Mouse (Mus musculus) intestine, embryonic 14.5 days (tissue): ENCODE measurements around the gene Tekt1. TPM values are rescaled to one million over a fixed set of nuclear protein-coding genes. Genes with fewer than 3 reads are reported as not detected.
A peak's percentile ranks its signal among the peaks of the same experiment; 100 is the strongest.

Experiments
- ATAC-seq: fragments of 200-750 bp; cut with Nextera tagmentation; replicated peaks from 2 replicates; pipeline ENCODE4 v1.8.0; 2017; ENCODE audit warnings: low read depth, moderate number of reproducible peaks, moderate TSS enrichment, moderate library complexity; ENCODE audit not compliant: low FRiP score, low TSS enrichment
- DNase-seq: peaks from one replicate; pipeline ENCODE4 v3.0.0-alpha.2; 2018; ENCODE audit warnings: low spot score
- H3K27ac ChIP-seq: fragments of 300-500 bp; sonication (generic); 2 replicates; pipeline ENCODE4 v1.5.1; 2014; ENCODE audit warnings: low read depth, mild to moderate bottlenecking, control low read depth
- H3K27me3 ChIP-seq: fragments of 300-500 bp; sonication (generic); replicated peaks from 2 replicates; pipeline ENCODE4 v1.6.1; 2014; ENCODE audit warnings: low read length, control low read depth; ENCODE audit not compliant: control insufficient read depth, insufficient read depth
- H3K36me3 ChIP-seq: fragments of 300-500 bp; sonication (generic); 2 replicates; pipeline ENCODE4 v1.6.1; 2014; ENCODE audit warnings: low read length, control low read depth; ENCODE audit not compliant: control insufficient read depth, insufficient read depth
- H3K4me1 ChIP-seq: fragments of 300-500 bp; sonication (generic); replicated peaks from 2 replicates; pipeline ENCODE4 v1.6.1; 2014; ENCODE audit warnings: low read length, control low read depth, mixed read lengths; ENCODE audit not compliant: control insufficient read depth, insufficient read depth
- H3K4me2 ChIP-seq: fragments of 300-500 bp; sonication (generic); 2 replicates; pipeline ENCODE4 v1.6.1; 2014; ENCODE audit warnings: low read length
- H3K4me3 ChIP-seq: fragments of 300-500 bp; sonication (generic); 2 replicates; pipeline ENCODE4 v1.5.1; 2014; ENCODE audit warnings: low read depth, low read length, control low read depth, mixed read lengths
- H3K9ac ChIP-seq: fragments of 300-500 bp; sonication (generic); 2 replicates; pipeline ENCODE4 v1.6.1; 2014; ENCODE audit warnings: mild to moderate bottlenecking, low read length
- H3K9me3 ChIP-seq: fragments of 300-500 bp; sonication (generic); 2 replicates; pipeline ENCODE4 v1.6.1; 2016; ENCODE audit warnings: low read length, control low read depth; ENCODE audit not compliant: control insufficient read depth
- WGBS: fragments of 180-500 bp; shearing (Covaris S2); extraction: QIAGEN DNeasy Blood & Tissue Kit; methylation state at CpG from one replicate; pipeline ENCODE4 v1.1.7; 2014; 5-methylcytosine and 5-hydroxymethylcytosine counted together
- polyA plus RNA-seq: library from polyadenylated mRNA; unstranded; fragments of >200 nt; fragmentation: Nextera tagmentation; extraction: Ambion mirVana; gene quantifications from 2 replicates; pipeline ENCODE4 v1.2.1, GENCODE M21; 2014

Tekt1 gene
- polyA plus RNA-seq, 1 experiment from 2014 or later = 0.58 TPM

DNA sequence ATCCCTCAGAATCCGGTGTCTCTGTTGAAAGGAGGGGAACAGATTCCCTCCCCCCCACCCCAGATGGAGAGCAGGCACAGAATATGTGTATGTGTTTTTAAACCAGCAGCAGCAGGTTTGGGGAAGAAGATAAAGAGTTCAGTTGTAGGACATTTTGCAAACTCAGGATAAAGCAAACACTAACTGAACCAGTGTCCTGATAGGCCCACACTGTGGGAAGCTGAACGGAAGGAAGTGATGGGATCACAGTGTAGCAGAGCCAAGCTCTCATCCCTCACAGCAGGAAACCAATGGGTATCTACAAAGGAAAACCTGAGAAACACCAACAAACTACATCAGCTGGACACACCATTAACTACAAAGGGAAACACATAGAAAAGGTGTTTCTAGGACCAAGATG lies 14.3 kb upstream of the Tekt1 start:
- WGBS = 72% methylated on average over 2 of the region's 2 CpGs
- H3K9me3 ChIP-seq = no peaks in the 10 kb centered on the region
- H3K4me3 ChIP-seq = no peak overlapping the region
- no peak overlapping the region for H3K4me2 ChIP-seq
- ATAC-seq (no peak), DNase-seq (no peak)
- H3K9ac ChIP-seq = no peak overlapping the region
- no peaks in the 10 kb centered on the region for H3K27me3 ChIP-seq
- no peaks in the 10 kb centered on the region for H3K36me3 ChIP-seq
- H3K4me1 ChIP-seq = no peaks in the 10 kb centered on the region
- H3K27ac ChIP-seq = no peak overlapping the region

DNA sequence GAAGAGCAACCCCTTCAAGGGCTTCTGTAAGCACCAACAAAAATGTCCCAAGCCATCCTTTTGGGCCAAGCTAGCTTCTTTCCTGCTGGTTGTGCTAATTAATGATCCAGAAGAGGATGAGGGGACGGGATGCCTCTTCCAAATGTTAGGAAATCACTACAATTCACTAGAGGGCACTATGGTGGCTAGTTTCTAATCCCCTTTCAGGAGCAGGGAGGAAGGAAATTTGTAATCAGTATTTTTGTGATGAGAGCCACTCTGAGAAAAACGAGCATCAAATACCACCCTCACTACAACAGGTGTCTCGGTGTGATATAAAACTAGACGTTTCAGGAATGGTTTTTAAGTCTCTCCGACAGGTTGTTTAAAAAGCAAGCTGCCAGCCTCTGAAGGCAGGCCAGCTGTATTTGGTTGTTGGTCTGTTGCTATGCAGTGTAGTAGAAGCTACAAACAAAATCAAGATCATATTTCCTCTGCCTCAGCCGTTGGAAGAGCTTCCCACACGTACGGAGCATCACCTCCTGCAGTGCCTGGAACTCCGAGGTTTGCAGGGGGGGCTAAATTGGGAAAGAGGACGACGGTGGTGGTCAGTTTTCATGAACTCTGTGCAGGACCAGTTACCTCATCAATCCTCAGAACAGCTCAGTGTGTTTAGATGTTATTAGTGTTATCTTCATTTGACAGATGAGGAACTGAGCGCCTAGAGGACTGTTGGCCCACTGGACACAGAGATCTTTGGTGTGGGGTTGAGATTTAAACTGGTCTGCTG lies 7.8 kb upstream of the Tekt1 start:
- DNase-seq (no peak), ATAC-seq (no peak)
- Histone ChIP-seq H3K4me3 (no peak overlapping the region), H3K36me3 (no peaks in the 10 kb centered on the region), H3K9me3 (no peaks in the 10 kb centered on the region), H3K9ac (no peak overlapping the region), H3K4me2 (no peak overlapping the region), H3K27ac (no peak overlapping the region), H3K4me1 (no peaks in the 10 kb centered on the region), H3K27me3 (no peaks in the 10 kb centered on the region)
- 14% methylated on average over 12 of the region's 12 CpGs for WGBS

DNA sequence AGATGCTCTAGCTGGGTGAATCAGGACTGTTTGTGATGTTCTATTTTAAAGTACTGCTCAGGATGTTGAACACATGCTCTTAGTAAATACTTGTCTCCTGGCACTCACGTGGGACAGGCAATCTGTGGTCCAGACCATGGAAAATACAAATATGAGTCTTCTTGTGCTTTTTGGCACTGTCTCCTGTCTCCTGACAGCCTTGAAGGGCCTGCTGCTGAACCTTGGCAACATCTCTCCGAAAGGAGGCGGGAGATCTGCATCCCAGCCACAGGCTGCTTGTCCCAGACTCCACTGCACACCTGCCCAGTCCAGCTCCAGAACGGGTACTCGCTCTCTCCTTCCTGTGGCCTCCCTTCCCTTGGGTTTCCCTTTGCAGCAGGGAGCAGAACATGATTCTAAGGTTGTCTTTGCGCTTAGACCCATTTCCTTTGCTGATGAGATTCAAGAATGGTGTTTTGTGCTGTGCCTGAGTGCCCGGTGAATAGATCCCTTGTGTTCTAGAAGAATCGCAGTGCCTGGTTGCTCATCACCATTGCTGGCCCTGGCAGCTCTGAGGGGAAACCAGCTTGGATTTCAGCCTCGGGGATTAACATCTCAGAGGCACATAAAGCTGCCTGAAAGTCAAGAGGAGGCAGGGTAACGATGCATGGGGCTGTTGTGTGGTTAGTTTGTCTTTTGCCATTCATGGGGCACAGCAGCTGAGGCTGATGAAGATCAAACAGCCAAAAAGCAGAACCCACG lies 5.9 kb upstream of the Tekt1 start:
- 66% methylated on average over 11 of the region's 11 CpGs for WGBS
- no peak for ATAC-seq
- no peak for DNase-seq

DNA sequence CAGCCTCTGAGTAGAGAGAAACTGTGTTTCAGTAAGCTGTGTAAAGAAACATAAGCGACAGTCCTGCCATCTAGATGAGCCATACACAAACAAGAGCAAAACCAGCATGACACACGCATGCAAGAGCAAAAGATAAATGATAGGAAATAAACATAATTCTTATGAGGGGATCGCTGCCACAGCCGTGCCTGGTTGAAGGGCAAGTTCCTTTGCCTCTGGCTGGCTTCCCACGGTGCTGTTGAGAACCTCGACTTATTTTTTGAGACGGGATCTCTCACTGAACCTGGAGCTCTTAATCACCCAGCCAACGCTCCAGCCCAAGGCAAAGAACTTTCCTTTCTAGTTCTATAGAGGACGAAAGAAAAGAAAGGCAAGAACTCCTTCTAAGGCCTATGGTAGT lies 3.9 kb upstream of the Tekt1 start:
- no peak for ATAC-seq
- no peaks in the 10 kb centered on the region for H3K9me3 ChIP-seq
- H3K36me3 ChIP-seq = no peaks in the 10 kb centered on the region
- no peak for DNase-seq
- 70% methylated on average over 9 of the region's 9 CpGs for WGBS
- H3K27ac ChIP-seq = no peak overlapping the region
- H3K4me2 ChIP-seq = no peak overlapping the region
- H3K4me3 ChIP-seq = no peak overlapping the region
- no peaks in the 10 kb centered on the region for H3K4me1 ChIP-seq
- no peak overlapping the region for H3K9ac ChIP-seq
- no peaks in the 10 kb centered on the region for H3K27me3 ChIP-seq

More for the DNA sequence above, 5.9 kb upstream of the Tekt1 start:
- no peaks in the 10 kb centered on the region for H3K36me3 ChIP-seq
- no peak overlapping the region for H3K4me3 ChIP-seq
- no peak overlapping the region for H3K9ac ChIP-seq
- no peaks in the 10 kb centered on the region for H3K27me3 ChIP-seq
- no peaks in the 10 kb centered on the region for H3K4me1 ChIP-seq
- H3K27ac ChIP-seq = no peak overlapping the region
- H3K9me3 ChIP-seq = no peaks in the 10 kb centered on the region
- no peak overlapping the region for H3K4me2 ChIP-seq

DNA sequence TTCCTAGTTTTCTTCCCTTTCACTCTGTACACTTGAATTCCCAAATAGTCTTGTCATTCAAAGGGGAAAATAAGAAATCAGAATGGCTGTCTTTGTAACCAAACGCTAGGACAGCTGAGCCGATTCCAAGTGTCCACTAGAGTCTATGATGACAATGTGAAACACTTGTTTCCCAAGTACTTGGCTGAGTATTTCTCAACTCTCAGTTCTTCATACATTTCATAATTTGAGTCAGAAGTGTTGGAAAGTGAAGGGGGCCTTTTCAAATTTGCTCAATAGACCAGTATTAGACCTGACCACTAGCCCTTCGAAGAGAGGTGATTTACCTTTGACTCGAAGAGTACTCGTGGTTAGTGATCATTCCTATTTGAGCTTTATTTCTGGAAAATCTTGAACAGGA lies 2.3 kb upstream of the Tekt1 start:
- Histone ChIP-seq H3K9ac (no peak overlapping the region), H3K36me3 (no peaks in the 10 kb centered on the region), H3K27me3 (no peaks in the 10 kb centered on the region), H3K4me3 (no peak overlapping the region), H3K27ac (no peak overlapping the region), H3K4me2 (no peak overlapping the region), H3K4me1 (no peaks in the 10 kb centered on the region), H3K9me3 (no peaks in the 10 kb centered on the region)
- ATAC-seq (no peak), DNase-seq (no peak)
- WGBS = 94% methylated on average over 5 of the region's 5 CpGs

DNA sequence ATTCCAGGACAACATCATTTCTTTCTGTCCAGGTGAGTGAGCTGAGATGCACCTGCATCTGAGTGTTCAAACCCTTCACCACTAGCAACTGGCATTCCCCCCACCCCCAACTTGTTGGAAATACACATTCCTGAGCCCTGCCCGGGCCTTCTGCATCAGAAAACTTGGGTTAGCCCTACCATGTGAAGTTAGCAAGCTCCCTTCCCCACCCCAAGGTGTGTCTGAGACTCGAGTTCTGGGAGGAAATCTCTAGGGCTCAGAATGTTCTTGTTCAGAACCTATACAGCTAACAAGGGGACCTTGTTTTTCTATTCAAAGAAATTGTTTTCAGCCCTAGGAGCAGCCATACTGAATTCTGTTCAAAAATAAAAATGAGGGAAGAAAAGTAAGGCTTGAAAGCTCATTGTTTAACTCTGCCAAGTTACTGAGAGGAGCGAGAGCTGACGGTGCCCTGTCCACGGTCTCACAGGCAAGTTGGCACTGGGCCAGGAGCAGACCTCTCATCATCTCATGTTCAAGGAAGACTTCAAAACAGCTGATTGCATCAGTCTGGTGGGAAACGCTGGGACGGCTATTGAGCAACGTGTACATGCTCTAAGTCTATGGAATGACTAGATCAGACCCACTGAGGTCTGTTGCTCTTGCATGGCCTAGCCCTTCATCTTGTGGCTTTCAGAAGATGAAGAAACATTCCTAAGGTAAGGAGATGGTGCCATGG lies 1.4 kb upstream of the Tekt1 start:
- Histone ChIP-seq H3K4me3 (no peak overlapping the region), H3K27me3 (no peaks in the 10 kb centered on the region), H3K9ac (no peak overlapping the region), H3K4me2 (no peak overlapping the region), H3K9me3 (no peaks in the 10 kb centered on the region), H3K36me3 (no peaks in the 10 kb centered on the region), H3K27ac (no peak overlapping the region), H3K4me1 (no peaks in the 10 kb centered on the region)
- no peak for DNase-seq
- no peak for ATAC-seq
- WGBS = 71% methylated on average over 8 of the region's 8 CpGs

DNA sequence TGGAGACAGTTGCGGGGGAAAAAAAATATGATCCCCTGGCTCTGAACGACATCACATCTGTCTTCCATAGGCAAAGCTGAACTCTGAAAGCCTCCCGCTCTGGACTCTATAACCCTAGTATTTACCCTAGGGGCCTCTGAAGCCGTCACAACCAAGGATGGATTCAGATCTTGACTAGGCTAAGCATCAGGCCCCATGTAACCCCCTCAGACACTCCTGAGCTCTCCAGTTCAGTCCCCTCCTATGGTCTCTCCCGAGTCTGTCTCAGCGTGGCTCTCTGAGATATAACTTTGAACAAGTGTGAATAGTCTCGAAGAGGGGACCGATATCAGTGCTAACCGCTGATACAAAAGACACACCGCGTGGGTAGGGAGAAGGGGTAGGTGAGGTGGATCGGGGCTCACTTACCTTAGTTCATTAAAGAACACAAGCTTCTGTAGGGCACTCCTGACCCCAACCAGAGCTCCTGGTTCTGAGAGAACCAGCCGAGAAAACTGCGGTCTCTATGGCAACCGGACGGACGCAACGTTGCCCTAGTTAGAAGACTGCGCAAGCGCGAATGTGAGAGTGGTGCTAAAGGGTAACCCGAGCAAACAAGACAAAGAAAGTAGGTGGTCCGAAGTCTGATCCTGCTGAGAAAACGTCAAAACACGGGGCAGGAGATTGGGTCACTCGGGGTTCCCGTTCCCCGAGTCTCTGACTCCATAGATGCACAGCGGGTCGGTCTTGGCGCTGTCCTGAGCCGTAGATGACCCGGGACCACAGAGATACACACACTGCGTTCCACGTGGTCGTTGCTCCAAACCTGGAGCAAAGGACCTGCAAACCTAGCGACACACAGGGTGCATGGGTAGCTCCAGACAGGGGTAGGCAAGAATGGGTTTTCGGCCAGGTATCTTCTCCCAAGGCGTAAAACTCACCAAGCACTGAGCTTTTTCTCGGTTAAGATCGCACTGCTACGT lies 576 bp downstream of the Tekt1 start:
- ATAC-seq (peak; percentile 90), DNase-seq (peak; percentile 83)
- Histone ChIP-seq H3K9me3 (no peaks in the 10 kb centered on the region), H3K36me3 (no peaks in the 10 kb centered on the region), H3K4me2 (peak overlapping the region; percentile 94), H3K4me3 (peak overlapping the region; percentile 48), H3K27me3 (no peaks in the 10 kb centered on the region), H3K4me1 (no peaks in the 10 kb centered on the region), H3K9ac (peak overlapping the region; percentile 60), H3K27ac (no peak overlapping the region)
- WGBS = 8% methylated on average over 42 of the region's 42 CpGs
